Mouse (Mus musculus) urinary bladder, postnatal 4 days (tissue): ENCODE data around the gene St6gal1.

Experiments used
- DNase-seq, 2 experiments: peaks; one replicate each; pipeline ENCODE4 v3.0.0; 2021 to 2022; ENCODE audit warnings: low spot score in 2 of 2

Gene St6gal1

DNA sequence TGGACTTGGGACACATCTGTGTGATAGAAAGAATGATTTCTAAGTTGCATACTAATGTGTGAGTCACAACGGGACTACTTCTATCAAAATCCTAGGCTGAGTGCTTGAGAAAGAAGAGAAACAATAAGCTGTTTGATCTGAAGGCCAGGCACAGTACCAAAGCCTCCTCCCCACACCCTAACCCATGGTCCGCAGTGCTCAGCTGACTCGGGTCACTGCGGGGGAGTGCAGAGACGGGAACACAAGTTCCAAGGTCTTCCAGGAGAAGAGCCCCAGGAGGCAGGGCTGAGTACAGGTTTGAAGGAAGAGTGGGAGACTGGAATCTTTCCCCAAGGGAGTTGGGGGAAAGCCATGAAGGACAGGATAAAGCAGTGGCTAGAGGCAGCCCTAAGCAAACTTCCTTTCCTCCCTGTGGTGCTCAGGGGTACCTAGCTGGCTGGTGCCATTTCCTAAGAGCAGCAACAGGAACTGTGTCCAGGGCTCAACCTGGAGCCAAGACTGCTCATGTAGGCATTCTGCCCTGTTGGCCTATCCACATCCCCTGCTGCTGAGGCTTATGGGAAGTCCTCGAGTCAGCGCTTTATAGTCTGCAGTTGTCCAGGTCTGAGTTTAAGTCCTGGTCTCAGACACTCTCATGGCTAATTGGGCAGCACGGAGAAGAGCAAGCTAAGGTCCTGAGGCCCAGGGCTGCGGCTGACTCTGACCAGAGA lies 48.1 kb downstream of the St6gal1 start:
- DNase-seq = no peak

- no peak for DNase-seq
These were observed 49.5 kb downstream of the St6gal1 start for GRCm38 (mm10) chr16:23274005-23274404.

DNA sequence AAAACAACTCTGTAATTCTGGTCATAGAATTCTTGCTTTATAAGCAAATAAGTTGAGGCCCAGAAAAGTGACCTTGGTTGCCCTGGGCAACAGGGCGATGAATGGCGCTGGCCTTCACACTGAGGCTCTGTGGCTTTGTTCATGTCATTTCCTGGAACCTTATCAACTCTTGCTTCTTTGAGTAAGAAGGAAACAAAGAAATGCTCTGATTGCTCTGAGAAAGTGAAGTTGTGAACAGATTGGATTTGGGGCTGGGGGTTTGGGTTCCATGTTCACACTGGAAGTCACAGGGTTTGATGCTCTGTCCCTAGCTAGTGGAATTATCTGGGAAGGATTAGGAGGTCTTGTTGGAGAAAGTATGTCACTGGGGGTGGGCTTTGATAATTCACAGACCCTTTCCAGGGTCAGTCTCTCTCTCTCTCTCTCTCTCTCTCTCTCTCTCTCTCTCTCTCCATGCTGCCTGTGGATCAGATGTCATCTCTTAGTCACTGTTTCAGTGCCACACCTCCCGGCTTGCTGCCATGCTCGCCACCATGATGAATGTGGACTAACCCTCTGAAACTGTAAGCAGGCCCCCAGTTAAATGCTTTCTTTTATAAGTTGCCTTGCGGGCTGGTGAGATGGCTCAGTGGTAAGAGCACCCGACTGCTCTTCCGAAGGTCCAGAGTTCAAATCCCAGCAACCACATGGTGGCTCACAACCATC lies 50.2 kb downstream of the St6gal1 start:
- DNase-seq = no peak

DNA sequence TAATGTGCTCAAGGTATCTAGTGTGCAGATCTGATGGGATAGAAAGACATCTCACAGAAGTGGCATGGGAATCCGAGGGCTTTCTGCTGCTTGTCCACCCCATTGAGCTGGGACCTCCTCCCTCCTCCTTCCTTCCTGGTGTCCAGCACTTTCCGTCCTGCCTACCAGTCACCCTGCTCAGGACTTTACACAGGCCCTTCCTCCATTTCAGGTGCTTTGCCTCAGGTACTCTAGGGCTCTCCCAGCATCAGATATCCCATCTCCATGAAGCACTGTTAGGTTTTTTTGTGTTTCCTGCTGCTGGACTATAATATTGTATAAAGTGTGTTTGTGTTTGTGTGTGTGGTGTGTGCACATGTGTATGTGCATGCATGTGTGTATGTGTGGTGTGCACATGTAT lies 51.1 kb downstream of the St6gal1 start:
- no peak for DNase-seq

DNA sequence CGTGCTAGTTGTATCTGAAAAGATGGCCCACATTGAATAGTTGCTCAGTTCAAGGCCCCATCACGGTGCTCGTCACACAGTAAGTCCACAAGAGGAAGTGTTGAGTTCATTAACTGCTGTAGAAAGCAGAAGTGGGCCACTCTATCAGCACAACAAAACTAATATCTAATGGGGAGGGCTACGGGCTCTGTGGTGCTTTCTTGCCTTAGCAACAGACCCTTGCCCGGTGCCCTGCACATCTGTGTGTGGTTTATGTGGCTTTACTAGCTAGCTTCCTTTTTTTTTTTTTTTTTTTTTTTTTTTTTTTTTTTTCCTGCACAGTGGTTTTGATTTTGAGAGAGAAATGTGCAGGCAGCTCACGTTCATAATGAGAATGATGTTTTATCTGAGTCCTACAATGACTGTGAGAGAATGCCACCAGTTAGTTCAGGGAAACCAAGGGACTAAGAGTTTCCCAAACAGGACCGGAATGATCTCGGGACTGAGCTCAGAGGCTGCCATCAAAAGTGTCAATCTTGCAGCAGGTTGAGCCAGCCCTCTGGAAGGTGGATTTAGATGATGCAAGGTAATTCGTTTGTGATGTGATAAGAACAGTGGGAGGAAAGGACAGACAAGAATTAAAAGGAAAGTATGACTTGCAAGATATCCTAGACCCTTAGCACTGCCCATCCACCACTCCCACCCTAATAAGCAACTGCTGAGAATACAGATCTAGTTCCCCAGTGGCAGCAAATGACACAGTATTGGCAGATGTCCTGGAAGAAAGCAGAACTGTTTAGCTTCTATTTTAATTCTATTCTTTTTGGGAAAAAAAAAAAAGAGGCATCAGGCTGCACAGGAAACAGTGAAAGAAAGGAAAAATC lies 55.6 kb downstream of the St6gal1 start:
- no peak for DNase-seq

GRCm38 (mm10) chr16:23280742-23281090 lies 56.2 kb downstream of the St6gal1 start:
- DNase-seq = no peak

DNA sequence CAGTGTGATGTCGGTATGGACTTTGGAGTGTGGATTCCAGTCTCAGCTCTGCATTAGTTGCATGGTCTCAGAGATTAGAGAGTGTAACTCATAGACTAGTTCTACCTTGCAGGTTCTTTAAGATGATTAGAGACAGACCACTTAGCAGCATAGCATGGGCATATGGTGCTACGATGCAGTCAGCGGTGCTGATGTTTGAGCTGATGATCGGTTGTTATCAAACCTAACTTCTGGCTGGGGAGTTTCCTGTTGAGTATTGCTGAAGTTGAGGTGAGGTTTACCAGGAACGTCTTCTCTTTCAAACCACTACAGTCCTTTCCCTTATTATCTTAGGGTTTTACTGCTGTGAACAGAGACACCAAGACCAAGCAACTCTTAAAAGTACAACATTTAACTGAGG lies 57.7 kb downstream of the St6gal1 start:
- DNase-seq = no peak

- DNase-seq = no peak
These were observed 58.4 kb downstream of the St6gal1 start for GRCm38 (mm10) chr16:23282941-23283340.

GRCm38 (mm10) chr16:23283677-23284076 lies 59.1 kb downstream of the St6gal1 start:
- DNase-seq = no peak

DNA sequence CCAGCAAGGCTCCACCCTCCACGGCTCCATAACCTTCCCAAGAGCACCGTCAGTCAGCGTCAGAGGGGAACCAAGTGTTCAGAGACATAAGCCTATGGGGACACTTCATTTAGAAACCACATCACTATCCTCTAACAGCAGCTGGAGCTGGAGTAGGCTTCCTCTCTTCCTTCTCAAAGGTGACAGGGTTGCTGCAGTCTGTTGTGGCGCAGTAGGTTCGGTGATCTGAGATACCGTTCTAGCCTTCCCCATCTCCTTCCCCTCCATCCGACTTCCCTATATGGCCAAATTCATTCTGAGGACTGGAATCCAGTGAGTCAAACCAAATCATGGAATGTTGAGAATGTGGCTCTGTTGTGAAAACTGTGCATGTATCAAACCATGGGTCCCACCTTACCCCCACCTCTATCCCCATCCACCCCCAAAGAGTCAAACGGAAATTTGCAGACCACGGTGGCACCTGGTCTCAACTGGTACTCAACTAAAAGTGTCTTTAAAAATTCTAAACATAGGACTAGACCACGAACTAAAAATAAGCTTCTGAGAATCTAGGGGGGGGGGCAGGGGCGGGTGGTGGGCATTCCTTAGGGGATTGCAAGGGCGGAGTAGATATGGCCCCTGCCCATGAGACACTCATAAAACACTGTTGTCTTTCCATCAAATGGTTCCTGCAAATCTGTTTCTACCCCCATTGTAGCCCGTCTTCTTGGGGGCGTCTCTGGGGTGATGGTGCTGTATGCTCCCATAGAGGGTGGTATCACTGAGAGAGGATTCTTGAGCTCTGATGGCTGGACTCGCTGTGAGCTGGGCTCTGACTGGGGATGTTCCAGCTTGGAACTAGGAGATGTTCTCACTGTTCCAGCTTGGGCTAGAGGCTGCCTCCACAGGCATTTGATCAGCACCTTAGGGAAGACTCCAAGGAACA lies 60.2 kb downstream of the St6gal1 start:
- DNase-seq = no peak

GRCm38 (mm10) chr16:23286380-23287097 lies 62.0 kb downstream of the St6gal1 start:
- DNase-seq = peak in 1 of 2 experiments; percentile 40

DNA sequence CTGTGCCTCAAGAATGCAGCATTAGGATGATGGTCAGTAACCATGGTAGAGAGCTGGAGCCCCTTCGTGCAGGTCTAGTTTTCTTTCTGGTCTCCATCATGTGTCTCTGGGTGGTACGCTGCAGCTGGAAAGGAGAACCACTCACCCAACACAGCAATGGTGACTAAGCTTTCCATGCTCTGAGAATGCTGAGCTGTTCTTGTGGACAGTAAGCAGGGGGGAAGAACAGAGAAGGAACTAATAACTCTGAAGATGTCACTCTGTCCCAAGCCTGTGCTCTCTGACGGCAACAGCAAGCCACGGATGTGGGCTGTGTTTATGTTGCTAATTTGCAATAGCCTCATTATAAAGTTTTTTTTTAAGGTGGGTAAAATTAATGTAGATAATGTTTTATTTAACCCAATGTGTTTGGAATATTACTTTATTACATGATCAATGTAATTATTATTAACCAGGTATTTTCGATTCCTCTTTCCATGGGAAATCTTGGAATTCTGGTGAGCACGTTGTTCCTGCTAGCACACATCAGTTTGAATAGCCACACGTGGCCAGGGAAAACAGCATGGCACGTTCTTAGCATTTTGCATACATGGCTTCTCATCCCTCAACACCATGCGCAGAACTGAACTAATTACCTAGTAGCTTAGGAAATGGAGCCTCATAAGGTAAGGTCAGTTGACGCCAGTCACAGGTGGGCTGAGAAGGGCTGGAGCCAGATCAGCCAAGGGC lies 62.9 kb downstream of the St6gal1 start:
- DNase-seq = peak in 1 of 2 experiments; percentile 47

DNA sequence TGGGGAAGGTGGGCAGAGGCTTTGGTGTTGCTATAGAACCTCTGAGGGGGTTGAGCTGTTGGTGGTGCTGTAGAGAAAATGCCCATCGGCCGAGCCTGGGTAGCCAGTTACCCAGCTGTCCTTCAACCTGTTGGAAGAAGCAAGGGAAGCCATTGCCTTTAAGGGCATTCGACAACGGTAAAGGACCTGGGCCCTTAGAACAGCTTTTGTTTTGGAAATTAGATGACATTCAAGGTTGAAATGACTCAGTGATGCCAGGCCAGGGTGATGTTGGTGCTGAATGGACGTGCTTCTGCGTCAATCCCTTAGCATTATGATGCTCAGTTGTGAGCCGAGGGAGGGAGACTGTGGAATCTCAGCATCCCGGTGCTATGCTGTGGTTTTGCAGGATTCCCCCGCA lies 63.6 kb downstream of the St6gal1 start:
- DNase-seq = peak in 1 of 2 experiments; percentile 28

DNA sequence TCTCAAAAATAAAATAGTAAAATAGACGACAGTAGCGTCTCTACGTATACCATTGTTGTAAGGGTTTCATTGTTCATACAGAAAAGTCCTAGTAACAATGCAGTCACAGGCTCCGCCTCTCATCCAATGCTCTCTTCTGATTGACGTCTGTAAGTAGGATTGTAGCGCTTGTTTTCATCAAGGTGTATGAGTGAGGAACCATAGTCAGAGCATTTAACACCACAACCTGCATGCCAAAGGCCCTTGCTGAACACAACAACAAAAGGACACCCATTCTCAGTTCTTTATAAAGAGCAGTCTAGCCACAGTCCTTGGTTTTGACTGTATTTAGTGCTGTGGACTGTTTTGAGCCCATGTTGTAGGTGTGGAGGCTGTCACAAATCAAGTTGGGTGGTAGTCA lies 64.9 kb downstream of the St6gal1 start:
- DNase-seq = peak in 1 of 2 experiments; percentile 12

DNA sequence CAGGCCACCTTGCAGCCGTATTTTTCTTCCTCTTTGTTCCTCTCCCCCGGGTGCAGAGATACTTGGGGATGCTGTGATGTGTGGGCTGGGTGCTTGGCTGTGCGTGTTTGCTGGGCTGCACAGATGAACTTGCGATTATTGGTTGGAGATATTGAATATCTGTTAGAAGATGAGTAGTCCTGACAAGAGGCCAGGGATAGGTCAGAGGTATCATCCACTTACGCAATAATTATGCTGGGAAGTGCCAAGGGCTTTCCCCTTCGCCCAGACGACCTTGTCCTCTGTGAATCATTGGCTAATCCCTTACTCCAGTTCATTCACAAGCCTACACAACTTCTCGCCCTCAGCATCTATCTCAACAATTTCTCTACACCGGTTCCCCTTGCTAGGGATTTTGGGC lies 65.6 kb downstream of the St6gal1 start:
- peak in 1 of 2 experiments; percentile 34 for DNase-seq

DNA sequence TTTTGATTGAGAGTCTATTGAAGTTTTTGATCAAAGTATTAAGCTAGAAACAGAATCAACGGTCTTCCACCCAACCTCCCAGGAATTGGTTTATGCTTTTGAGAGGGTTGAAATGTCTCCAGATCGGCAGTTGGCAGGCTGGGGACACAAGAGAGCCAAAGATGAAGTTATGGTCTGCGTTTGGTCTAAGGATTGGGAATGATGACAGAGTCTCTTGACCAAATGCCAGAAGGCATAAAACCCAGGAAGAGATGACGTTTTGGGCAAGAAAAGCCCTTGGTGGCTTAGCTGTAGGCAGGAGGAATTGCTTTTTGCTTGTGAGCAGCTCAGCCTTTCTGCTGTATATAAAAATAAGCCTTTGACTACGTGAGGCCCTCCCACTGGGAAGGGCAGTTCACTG lies 67.0 kb downstream of the St6gal1 start:
- peak in 1 of 2 experiments; percentile 59 for DNase-seq

DNA sequence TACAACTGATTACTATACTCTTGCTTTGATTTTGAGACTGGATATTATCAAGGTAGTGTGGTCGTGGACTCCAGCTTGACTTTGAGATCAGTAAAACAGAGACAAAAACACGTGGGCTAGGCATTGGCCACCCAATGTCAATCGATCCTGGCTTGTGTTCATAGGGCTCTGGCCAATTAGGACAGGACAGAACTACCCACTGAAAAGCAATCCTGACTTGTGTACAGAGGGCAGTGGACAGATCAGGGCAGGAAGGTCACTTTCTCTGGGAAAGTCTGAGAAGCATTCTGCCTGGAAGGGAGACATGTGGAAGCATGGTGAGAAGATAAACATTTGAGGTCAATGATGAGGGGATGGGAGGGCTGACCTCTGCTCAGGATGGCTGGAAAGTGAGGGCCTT lies 69.7 kb downstream of the St6gal1 start:
- no peak for DNase-seq

GRCm38 (mm10) chr16:23294747-23295146 lies 70.2 kb downstream of the St6gal1 start:
- DNase-seq = no peak

DNA sequence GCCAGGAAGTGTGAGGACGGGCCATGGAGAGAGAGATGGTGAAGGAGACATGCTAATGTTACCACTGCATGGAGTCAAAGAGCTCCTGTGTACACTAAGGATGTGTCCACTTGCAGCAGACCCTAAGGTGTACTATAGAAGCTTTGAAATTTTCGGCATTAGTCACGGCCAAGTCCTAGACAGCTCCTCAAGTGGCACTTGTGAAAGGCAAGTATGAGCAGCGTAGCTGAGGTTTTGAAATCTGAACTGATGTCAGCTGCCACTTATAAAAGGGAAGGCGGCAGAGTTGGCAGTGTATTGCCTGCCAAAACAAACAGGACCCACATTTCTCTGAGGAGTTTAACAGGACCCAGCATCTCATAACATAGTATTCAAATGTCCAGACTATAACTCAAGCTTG lies 71.2 kb downstream of the St6gal1 start:
- DNase-seq = no peak

DNA sequence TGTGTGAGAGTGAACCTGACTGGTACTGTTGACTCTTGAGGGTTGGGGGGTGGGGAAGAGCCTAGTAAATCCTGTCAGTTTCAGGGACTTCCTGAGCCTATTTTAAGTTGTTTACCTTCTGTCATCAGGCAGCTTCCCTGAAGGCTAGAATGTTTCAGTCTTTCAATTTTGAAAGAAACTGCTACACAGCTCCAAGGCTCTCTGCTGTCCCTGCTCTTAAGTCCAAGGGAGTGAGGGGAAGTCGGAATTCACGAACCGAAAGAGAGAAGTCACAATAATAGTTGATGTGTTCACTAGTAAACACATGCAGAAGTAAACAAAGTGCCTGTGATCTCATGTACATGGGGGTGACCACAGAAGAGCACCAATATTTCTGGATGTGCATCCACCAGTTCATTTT lies 72.2 kb downstream of the St6gal1 start:
- DNase-seq = no peak
